Mouse (Mus musculus): Measurements from ENCODE around the gene Osr1. TPM values are rescaled to one million over a fixed set of nuclear protein-coding genes. Genes with fewer than 3 reads are reported as not detected.

Gene Osr1
- 9.8 and 30.4 TPM in 2 replicates for polyA plus RNA-seq (2012; rRNA removed)

DNA sequence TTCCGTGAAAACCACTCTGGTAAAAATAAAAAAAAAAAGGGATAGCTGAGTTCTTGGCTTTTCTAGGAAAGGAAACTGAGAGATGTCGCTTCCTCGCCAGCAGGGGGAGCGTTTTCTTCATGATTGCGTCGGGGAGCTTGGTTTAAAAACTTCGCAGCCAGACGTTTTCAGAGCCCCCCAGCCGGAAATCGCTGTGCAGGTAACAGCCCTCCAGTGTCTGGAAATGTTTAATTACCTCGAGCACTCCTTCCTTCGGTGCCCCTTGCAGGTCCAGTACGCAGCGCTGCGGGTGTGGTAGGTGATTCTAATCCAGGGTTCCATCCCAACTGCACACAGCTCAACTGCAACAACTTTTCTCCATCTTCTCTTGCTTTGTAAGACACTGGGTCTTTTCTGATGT is at the start of gene Osr1:
Gene Osr1, plus strand, starts transcription at position 146 of the 400 bp plus-strand sequence.

Data from central nervous system, embryonic 11.5 days (tissue).